Mouse (Mus musculus) right cerebral cortex, postnatal 36 days (tissue): ENCODE results near the gene Ppp1r15b.

Source experiments
- DNase-seq, 2 experiments: peaks; one replicate each; pipeline ENCODE4 v3.0.0; 2022; ENCODE audit warnings: low spot score in 2 of 2, mixed read lengths in 1 of 2

Ppp1r15b gene

GRCm38 (mm10) chr1:133130638-133131560 is at the start of gene Ppp1r15b:
Gene Ppp1r15b, plus strand, starts transcription at chr1:133131143.
- DNase-seq: peak; percentile 99 to 100

GRCm38 (mm10) chr1:133083003-133083546 is 47.9 kb upstream of the Ppp1r15b start:
- no peak for DNase-seq

GRCm38 (mm10) chr1:133083942-133084625 is 46.9 kb upstream of the Ppp1r15b start:
- no peak for DNase-seq

- no peak for DNase-seq
Measured at GRCm38 (mm10) chr1:133084708-133085416, 46.1 kb upstream of the Ppp1r15b start.

GRCm38 (mm10) chr1:133085417-133085742 is 45.6 kb upstream of the Ppp1r15b start:
- DNase-seq: no peak

GRCm38 (mm10) chr1:133086804-133087203 is 44.1 kb upstream of the Ppp1r15b start:
- no peak for DNase-seq

GRCm38 (mm10) chr1:133087206-133087905 is 43.6 kb upstream of the Ppp1r15b start:
- DNase-seq: no peak

GRCm38 (mm10) chr1:133088196-133088595 is 42.7 kb upstream of the Ppp1r15b start:
- no peak for DNase-seq

- DNase-seq: no peak
Measured at GRCm38 (mm10) chr1:133089415-133089814, 41.5 kb upstream of the Ppp1r15b start.

GRCm38 (mm10) chr1:133090641-133091040 is 40.3 kb upstream of the Ppp1r15b start:
- no peak for DNase-seq

GRCm38 (mm10) chr1:133091483-133091882 is 39.5 kb upstream of the Ppp1r15b start:
- no peak for DNase-seq

GRCm38 (mm10) chr1:133093719-133094118 is 37.2 kb upstream of the Ppp1r15b start:
- no peak for DNase-seq

- peak; percentile 51 to 72 for DNase-seq
Measured at GRCm38 (mm10) chr1:133100980-133101798, 29.8 kb upstream of the Ppp1r15b start.

GRCm38 (mm10) chr1:133102108-133102507 is 28.8 kb upstream of the Ppp1r15b start:
- no peak for DNase-seq

- no peak for DNase-seq
Measured at GRCm38 (mm10) chr1:133103315-133103714, 27.6 kb upstream of the Ppp1r15b start.

GRCm38 (mm10) chr1:133103871-133104270 is 27.1 kb upstream of the Ppp1r15b start:
- no peak for DNase-seq

GRCm38 (mm10) chr1:133116108-133116507 is 14.8 kb upstream of the Ppp1r15b start:
- DNase-seq: no peak

GRCm38 (mm10) chr1:133118127-133118526 is 12.8 kb upstream of the Ppp1r15b start:
- no peak for DNase-seq

- DNase-seq: no peak
Measured at GRCm38 (mm10) chr1:133118844-133119243, 12.1 kb upstream of the Ppp1r15b start.

- DNase-seq: no peak
Measured at GRCm38 (mm10) chr1:133119931-133120712, 10.8 kb upstream of the Ppp1r15b start.
